Mouse (Mus musculus) T-helper 2 cell (primary cell): ENCODE results near the gene Mpzl2.

ENCODE experiments used
- in situ Hi-C: fragments of 300-600 bp; cut with MboI, MseI; formaldehyde crosslinking; loops from one replicate; pipeline ENCODE4 v1.15.1; 2025; ENCODE audit warnings: high pct_unique_total_duplicates

Mpzl2 gene

GRCm38 (mm10) chr9:45085741-45086690 lies 46.4 kb downstream of the Mpzl2 start:
- in situ Hi-C loops: no loop called here

- in situ Hi-C loops: no loop called here
These were observed 48.4 kb downstream of the Mpzl2 start for GRCm38 (mm10) chr9:45088040-45088439.

DNA sequence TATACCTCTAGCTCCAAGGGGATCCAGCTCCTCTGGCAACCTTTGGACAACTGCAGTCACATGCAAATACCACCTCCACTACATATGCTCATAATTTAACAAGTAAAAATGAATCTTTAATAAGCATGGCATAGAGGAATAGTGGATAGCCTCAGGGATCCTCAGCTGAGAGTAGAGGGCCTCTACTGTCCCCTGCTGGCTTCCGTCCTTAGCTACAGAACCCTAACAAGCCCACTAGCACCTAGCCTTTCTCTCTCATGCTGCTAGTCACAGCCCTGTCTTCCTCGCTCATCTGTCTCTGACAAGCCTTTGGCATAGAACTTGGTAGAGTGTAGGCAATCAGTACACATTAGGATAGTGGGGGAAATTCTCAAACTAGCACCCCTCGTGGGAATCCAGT lies 51.2 kb downstream of the Mpzl2 start:
- in situ Hi-C loops: no loop called here

DNA sequence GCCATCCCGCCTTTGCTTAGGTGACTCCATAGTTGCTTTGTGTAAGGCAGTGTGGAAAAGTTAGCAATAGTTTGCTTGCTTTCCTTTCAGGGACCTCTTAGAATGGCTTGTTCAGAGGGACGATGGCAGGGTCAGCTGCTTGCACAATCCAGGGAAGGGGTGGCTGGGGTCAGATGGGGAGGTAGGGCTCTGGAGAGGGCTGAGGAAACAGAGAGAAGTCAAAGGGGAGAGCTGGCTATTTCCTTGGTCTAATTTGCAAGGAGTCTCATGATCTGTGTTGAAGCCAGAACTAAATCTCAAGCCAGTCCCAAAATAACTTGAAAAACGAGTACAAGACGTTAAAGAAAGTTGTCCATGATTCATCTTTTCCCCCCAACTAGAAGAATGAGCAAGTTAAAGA lies 53.0 kb downstream of the Mpzl2 start:
- in situ Hi-C loops: no loop called here

- in situ Hi-C loops: no loop called here
These were observed 55.7 kb downstream of the Mpzl2 start for GRCm38 (mm10) chr9:45095149-45095937.

- in situ Hi-C loops: no loop called here
These were observed 58.3 kb downstream of the Mpzl2 start for GRCm38 (mm10) chr9:45097877-45098276.

- in situ Hi-C loops: no loop called here
These were observed 58.8 kb downstream of the Mpzl2 start for GRCm38 (mm10) chr9:45098426-45098825.

- in situ Hi-C loops: loop anchor here (10.0 kb wide), 1 partner anchor 288 kb away; no protein-coding TSS in a partner anchor
These were observed 62.9 kb downstream of the Mpzl2 start for GRCm38 (mm10) chr9:45102528-45102927.

- in situ Hi-C loops: loop anchor here (10.0 kb wide), 1 partner anchor 289 kb away; no protein-coding TSS in a partner anchor
These were observed 63.8 kb downstream of the Mpzl2 start for GRCm38 (mm10) chr9:45103211-45103979.
